Mouse (Mus musculus) heart, adult 2 months (tissue): Measurements from ENCODE around the gene Slc26a8.

Experiments used
- CTCF ChIP-seq: fragments of 200-600 bp; IDR thresholded peaks from 2 replicates; pipeline ENCODE4 v1.8.1; 2022; ENCODE audit warnings: antibody characterized with exemption, mild to moderate bottlenecking, moderate library complexity
- POLR2A ChIP-seq: fragments of 200-500 bp; IDR thresholded peaks from 2 replicates; pipeline ENCODE4 v1.6.1; 2011; ENCODE audit warnings: mild to moderate bottlenecking, low read depth, low read length, control low read depth; ENCODE audit not compliant: insufficient read depth

DNA sequence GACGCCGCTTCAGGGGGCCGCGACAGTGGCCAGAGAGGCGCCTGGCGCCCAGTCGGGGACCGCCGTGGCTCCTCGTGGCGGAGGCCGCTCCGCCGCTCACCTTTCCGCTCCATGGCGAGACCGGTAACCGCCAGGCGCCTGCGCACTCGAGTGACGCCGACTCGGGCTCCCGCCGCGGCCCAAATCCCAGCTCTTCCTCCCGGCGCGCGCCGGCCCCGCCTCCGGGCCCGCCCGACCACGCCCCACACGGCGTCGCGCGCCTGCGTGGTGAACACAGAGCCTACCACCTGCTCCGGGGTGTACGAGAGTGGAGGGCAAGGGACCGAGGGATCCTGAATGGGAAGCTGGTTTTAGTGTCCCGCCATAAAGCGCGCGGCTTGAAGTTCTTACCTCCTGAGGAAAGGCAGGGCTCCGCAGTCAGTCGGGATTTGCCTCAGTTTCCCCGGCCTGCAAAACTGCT lies 67.7 kb downstream of the Slc26a8 start, which contains the start of gene Srpk1:
- TF ChIP-seq CTCF (no peak), POLR2A (peak; percentile 63)
